Mouse (Mus musculus) kidney, adult 9 months (tissue): ENCODE measurements at regions not wholly inside any gene's neighbourhood (a gene's known extent, or its start where the extent isn't known, plus 50 kb on each side); places are given as distances from the start of the nearest gene placed in this dataset.

Experiments
- DNase-seq: peaks from one replicate; pipeline ENCODE4 v3.0.0; 2022

DNA sequence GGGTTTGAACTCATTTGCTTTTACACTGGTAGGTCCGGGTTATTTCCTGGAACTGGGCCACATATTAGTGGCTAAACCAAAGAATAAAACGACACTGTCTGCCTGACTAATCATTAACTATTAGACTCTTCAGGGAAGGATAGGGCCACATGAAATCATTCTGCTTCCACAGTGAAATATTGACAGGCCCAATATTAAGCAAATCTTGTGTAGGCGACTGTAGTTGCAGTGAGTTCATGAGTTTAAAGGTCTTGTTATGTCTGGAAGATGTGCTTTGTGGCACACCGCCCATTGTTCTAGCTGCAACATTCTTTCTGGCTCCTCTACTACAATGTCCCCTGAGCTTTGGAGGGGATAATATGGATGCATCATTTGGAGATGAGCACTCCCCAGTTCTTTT, 65.7 kb upstream of the Pbx1 start:
- peak; percentile 84 for DNase-seq

- DNase-seq, result no peak
Observed at GRCm38 (mm10) chr1:168495687-168496527, 63.8 kb upstream of the Pbx1 start.

GRCm38 (mm10) chr1:168487492-168487891, 55.4 kb upstream of the Pbx1 start:
- no peak for DNase-seq

- DNase-seq, result no peak
Observed at GRCm38 (mm10) chr1:168483651-168484050, 51.6 kb upstream of the Pbx1 start.
